Mouse (Mus musculus): ENCODE measurements around the gene Tsc2.

The Tsc2 gene

GRCm38 (mm10) chr17:24608874-24609273, 23.6 kb downstream of the Tsc2 start:
- DNase-seq (ENCODE audit: low read depth), result no peak

- no peak for DNase-seq (ENCODE audit: low read depth)
Observed at GRCm38 (mm10) chr17:24608370-24608769, 24.1 kb downstream of the Tsc2 start.

- no peak for DNase-seq (ENCODE audit: low read depth)
Observed at GRCm38 (mm10) chr17:24604557-24604956, 27.9 kb downstream of the Tsc2 start.

GRCm38 (mm10) chr17:24603961-24604360, 28.5 kb downstream of the Tsc2 start:
- DNase-seq (ENCODE audit: low read depth), result no peak

- no peak for DNase-seq (ENCODE audit: low read depth)
Observed at GRCm38 (mm10) chr17:24600502-24600901, 31.9 kb downstream of the Tsc2 start.

GRCm38 (mm10) chr17:24597989-24598388, 34.4 kb downstream of the Tsc2 start:
- no peak for DNase-seq (ENCODE audit: low read depth)

GRCm38 (mm10) chr17:24596471-24597183, 35.8 kb downstream of the Tsc2 start:
- no peak for DNase-seq (ENCODE audit: low read depth)

- DNase-seq (ENCODE audit: low read depth), result no peak
Observed at GRCm38 (mm10) chr17:24596073-24596466, 36.4 kb downstream of the Tsc2 start.

GRCm38 (mm10) chr17:24595126-24596072, 37.0 kb downstream of the Tsc2 start:
- no peak for DNase-seq (ENCODE audit: low read depth)

- DNase-seq (ENCODE audit: low read depth), result no peak
Observed at GRCm38 (mm10) chr17:24593992-24594890, 38.2 kb downstream of the Tsc2 start.

GRCm38 (mm10) chr17:24593248-24593647, 39.2 kb downstream of the Tsc2 start:
- DNase-seq (ENCODE audit: low read depth), result no peak

- no peak for DNase-seq (ENCODE audit: low read depth)
Observed at GRCm38 (mm10) chr17:24591695-24592094, 40.7 kb downstream of the Tsc2 start.

GRCm38 (mm10) chr17:24590943-24591342, 41.5 kb downstream of the Tsc2 start:
- DNase-seq (ENCODE audit: low read depth), result no peak

- DNase-seq (ENCODE audit: low read depth), result no peak
Observed at GRCm38 (mm10) chr17:24586532-24586931, 45.9 kb downstream of the Tsc2 start.

GRCm38 (mm10) chr17:24584520-24584919, 47.9 kb downstream of the Tsc2 start:
- DNase-seq (ENCODE audit: low read depth), result no peak

GRCm38 (mm10) chr17:24583599-24584460, 48.6 kb downstream of the Tsc2 start:
- DNase-seq (ENCODE audit: low read depth), result no peak

GRCm38 (mm10) chr17:24580287-24580686, 52.1 kb downstream of the Tsc2 start:
- no peak for DNase-seq (ENCODE audit: low read depth)

GRCm38 (mm10) chr17:24579532-24579931, 52.9 kb downstream of the Tsc2 start:
- DNase-seq (ENCODE audit: low read depth), result no peak

GRCm38 (mm10) chr17:24573811-24574210, 58.6 kb downstream of the Tsc2 start:
- DNase-seq (ENCODE audit: low read depth), result no peak

- no peak for DNase-seq (ENCODE audit: low read depth)
Observed at GRCm38 (mm10) chr17:24572651-24573245, 59.7 kb downstream of the Tsc2 start.

- DNase-seq (ENCODE audit: low read depth), result no peak
Observed at GRCm38 (mm10) chr17:24569837-24570236, 62.6 kb downstream of the Tsc2 start.

All from c-Kit-positive CD71-negative TER-119-negative erythroid progenitor cells, embryonic 14.5 days (primary cell).